Mouse (Mus musculus) adrenal gland, postnatal 25 days (tissue): ENCODE measurements around the gene Acsf2. TPM values are rescaled to one million over a fixed set of nuclear protein-coding genes. Genes with fewer than 3 reads are reported as not detected.
"Not testable (repeated sequence)": the region's sequence is repeated elsewhere in the genome, so short reads cannot be mapped to it uniquely, and the experiment has no call there.

Experiments used
- DNase-seq: peaks from one replicate; pipeline ENCODE4 v3.0.0; 2021; ENCODE audit warnings: mixed read lengths
- long read RNA-seq: library from polyadenylated mRNA; stranded (forward); transcript quantifications from one replicate; pipeline ENCODE4 v2.0.0, GENCODE M21; 2021
- total RNA-seq: library from RNA; stranded (reverse); gene quantifications from 2 replicates; pipeline ENCODE4 v1.2.3, GENCODE M21; 2021

The Acsf2 gene
- 120 and 121 TPM in 2 replicates for total RNA-seq
- long read RNA-seq, transcript Acsf2-201 (16 exons, 3,154 nt), result major isoform, 7 of 28 reads
- long read RNA-seq, partial matches to known transcripts, result 15 of 28 reads
- long read RNA-seq, other reads (novel, unspliced or antisense), result 6 of 28 reads

DNA sequence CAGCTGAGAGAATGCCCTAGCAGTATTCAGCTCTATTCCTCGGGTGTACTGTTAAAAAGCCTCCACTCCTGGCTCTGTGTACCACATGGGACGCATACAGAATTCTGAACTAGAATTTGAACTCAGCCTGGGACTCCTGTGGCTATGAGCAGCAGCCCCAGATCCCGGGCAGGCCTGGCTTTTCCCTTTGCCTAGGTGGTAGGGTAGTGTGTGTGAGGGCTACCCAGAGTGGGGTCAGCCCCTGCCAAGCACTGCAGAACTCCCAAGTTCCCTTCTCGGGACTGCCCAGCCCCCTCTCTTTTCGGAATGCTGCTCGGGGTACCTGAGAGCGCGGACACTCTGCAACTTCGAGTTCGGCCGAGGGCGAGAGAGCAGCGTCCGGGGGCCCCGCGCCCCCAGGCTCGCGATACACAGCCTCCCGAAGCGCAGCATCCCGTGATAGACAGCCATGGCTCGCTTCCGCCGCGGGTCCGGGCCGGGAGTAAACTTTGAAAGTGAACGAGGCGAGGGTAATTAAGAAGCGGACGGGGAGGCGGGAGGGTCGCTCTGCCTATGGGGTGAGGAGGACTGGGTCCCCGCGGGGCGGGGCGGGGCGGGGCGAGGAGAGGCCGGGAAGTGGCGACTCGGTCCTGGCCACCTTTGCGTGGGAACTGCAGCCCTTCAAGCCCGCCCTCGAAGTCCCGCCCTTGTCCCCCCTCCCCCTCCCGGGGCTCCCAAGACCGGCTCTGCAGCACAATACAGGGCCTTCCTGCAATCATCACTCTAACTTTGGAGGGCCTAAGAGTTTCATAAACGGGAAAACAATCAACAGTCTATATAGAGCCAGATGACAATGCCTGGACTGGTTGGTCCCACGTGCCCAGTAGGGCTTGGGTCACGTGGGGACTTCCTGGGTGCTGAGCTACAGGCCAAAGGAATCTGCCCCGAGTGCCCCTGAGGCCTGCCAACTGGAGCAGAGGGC lies at the start of gene Acsf2:
Acsf2 (minus strand) TSS at position 551 of the 961 bp plus-strand sequence.
- DNase-seq, result peak; percentile 87

DNA sequence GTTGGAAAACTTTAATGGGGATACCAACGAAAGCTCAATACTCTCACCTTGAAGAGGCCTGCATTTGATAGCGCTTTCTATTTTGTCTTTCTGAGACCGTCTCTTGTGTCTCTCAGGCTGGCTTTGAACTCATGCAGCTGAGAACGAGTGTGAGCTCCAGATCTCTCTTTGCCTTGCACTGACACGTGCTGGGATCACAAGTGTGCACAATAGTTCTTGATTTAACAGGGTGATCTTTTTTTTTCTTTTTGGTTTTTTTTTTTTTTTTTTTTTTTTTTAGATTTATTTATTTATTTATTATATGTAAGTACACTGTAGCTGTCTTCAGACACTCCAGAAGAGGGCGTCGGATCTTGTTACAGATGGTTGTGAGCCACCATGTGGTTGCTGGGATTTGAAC lies 49.6 kb upstream of the Acsf2 start:
- not testable (repeated sequence) for DNase-seq

DNA sequence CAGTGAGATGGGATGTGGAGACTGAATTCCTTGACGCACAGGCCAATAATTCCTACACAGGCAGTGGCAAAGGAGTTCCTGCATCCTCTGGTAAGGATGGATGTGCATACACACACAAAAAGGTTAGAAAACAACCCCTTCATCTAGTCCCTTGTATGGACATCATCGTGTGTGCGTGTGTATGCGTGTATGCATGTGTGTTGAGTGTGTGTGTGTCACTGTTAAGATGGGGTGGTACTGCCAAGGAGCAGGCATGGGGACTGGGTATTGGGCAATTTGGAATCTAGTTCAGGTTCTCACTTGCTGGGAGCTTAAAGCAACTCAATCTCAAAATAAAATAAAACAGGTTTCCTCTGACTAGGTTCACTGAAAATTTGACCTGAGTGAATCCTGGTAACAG lies 44.8 kb upstream of the Acsf2 start:
- DNase-seq, result no peak

DNA sequence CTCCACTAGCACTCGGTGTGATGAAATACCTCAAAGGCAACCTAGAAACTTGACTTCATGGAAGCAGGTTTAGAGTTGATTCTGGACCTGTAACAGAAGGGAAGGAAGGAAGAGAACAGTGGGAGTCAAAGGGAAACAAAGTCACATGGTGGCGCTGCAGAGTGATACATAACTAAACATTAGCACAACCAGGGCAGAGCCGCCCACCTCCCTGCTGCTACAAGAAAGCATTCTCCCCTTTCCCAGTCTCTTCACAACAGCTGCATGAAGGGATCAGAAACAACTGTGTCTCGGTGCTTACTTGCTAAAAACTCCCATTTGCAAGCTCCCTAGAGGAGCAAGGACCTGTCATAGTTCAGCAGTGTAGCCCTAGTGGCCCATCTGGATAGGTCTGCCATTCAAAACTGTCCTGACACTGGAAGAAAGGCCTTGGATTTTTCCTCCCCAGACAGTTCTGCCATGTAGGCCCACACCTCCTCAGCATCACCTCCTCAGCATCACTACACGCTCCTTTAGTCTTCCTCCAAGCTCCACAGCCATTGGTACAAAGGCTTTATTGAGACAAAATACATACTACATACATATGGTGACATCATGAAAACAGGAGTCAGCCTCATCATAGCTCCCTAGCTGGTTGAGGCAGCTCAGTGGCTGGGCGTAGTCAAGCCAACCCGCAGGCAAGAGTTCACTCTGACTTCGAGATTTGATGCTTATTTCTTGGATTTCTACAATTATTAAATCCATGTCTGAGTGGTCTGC lies 43.0 kb upstream of the Acsf2 start:
- DNase-seq, result no peak

DNA sequence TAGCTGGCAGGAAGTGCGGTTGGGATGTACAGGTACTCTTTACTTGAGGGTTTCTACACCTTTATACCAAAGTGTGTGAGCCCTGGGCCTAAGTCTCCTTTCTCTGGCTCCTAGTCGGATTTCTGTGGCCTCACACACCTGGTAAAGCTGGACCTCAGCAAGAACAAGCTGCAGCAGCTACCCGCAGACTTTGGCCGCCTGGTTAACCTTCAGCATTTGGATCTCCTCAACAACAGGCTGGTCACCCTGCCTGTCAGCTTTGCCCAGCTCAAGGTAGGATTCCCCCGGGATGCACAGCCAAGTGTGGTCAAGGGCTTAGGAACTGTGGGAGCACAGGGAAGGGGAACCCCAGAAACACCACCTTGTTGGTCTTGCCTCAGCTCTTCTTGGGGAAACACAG lies 32.8 kb upstream of the Acsf2 start:
- DNase-seq, result no peak

DNA sequence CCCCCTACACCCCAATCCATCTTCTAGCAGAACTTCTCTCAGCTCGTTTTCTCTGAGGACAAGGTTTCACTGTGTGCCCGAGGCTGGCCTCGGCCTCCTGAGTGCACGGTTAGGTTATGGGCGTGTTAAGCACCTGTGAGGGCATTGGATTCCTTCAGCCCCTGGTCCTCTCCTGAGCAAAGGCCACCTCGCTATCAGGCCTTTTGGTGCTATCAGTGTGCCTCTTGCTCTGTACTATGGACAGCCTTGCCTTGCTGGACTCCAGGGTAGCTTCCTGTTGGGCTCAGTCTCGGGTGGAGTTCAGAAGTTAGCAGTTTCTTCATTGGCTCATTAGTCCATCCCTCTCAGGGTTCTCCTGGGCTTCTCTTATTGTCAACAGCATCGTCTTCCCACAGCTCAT lies 31.3 kb upstream of the Acsf2 start:
- no peak for DNase-seq

DNA sequence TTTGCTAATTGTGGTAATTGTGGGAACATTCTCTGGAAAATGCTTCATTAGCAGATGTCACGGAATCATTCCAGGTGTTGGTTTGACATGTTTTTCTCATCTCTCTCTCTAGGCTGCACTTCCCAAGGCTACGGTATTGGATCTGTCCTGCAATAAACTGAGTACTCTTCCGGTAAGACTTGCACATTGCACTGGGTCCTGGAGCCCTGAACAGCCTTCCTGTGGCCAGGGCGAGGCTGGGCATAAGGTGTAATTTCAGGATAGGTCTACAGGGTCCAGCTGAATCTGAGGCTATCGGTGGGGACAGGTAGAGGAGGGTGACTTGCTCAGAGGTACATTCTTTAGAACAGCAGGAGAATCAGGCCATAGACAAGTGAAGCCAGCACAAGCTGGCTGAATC lies 30.3 kb upstream of the Acsf2 start:
- DNase-seq, result no peak

DNA sequence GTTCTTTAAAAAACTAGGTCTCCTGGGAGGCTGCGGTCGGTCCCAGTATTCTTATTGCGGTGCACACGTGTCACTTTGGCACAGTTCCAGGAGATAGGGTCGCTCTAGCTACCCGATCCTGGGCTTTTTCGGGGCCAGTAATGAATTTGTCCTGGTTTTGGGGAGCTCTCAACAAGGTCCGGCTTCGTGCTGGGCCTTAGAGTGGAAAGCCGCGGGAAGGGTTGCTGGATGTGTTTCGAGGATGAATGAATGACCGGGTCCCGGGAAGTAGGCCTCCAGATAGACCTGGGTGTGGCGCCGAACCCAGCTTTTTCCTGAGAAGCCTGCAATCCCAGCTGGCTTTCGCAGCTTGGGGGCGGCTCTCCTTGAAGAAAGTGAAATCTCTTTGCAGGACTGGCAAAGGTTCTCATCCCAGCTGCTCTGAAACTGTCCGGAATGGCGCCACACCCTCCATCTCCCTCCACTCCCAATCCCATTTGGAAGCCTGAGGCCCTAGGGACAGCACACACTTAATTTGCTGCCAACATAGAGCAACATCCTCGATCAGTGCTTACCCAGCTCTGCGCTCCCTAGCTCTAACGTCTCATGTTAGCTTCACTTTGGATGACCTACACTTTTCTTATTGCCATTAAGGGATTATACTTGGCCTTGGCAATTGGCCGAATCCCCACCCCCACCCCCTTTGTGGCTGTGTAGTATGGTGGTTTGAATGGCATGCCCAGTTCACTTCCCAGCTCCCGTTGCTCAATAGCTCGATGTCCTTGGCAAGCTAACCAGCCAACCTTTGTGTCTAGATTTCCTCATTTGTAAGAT lies 28.7 kb upstream of the Acsf2 start:
- DNase-seq, result peak; percentile 52

DNA sequence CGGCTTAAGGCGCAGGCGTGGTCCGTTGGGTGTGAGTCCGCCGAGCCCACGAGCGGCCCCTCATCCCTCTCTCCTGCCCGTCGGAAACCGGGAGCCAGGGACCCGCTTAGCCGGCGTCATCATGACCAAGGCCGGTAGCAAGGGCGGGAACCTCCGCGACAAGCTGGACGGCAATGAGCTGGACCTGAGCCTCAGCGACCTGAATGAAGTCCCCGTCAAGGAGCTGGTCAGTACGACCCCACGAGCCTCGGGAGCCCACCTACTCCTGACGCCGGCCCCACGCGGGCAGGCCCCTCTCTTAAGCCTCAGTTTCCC lies 28.2 kb upstream of the Acsf2 start:
- DNase-seq, result no peak

DNA sequence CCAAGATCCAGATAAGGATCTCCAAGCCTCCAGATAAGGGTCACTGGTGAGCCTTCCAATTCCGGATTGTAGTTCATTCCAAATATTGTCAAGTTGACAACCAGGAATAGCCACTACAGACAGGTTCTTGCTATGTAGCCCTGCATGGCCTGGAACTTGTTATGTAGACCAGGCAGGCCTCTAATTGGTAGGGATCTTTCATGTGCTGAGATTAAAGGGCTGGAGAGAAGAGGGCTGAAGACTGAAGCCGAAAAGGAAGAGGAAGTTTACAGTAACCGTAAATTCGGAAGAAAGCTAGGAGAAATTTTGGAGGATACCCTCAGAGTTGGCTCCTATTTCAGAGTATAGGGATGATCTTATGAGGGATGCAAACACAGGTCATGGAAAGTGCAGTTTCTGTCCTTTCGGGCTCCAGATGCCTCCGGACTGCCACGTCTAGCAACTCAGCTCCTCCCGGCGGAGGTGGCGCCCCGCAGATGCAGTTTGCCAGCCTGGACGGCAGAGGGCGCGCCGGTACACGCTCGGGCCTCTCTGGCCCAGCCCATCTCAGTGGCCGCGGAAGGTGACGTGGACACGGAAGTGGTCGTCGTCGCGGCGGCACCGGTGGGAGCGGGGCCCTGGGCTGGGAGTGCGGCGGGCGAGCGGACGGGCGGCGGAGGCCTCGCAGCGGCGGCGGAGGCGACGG lies 27.7 kb upstream of the Acsf2 start, which contains the start of gene Lrrc59:
Lrrc59 (plus strand) TSS at position 569 of the 685 bp plus-strand sequence.
- DNase-seq, result peak; percentile 96

DNA sequence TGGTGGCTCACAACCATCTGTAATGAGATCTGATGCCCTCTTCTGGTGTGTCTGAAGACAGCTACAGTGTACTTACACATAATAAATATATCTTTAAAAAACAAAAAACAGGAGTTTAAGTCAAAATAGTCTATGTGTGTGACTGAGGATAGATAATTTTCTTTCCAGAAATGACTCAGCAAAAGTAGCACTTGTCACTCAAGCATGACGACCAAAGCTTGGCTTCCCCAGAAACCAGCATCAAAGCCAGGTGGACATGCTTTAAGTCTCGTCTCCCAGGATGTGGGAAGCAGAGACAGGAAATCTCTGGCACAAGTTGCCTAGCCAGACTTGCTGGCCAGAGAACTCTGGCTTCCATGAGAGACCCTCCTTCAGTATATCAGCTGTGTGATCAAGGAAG lies 20.5 kb upstream of the Acsf2 start:
- no peak for DNase-seq

DNA sequence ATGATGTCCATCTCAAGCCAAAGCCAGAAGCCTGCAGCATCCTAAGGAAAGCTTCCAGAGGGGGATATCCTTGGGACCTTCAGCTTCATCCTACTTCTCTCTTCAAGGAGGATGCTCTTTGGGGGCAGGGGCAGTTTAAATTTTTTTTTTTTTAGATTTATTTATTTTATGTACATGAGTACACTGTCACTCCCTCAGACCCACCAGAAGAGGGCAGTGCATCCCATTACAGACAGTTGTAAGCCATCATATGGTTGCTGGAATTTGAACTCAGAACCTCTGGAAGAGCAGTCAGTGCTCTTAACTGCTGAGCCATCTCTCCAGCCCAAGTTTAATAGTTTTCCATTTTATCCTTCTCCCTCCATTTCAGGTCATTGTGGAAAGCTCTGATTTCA lies 19.8 kb upstream of the Acsf2 start:
- no peak for DNase-seq

DNA sequence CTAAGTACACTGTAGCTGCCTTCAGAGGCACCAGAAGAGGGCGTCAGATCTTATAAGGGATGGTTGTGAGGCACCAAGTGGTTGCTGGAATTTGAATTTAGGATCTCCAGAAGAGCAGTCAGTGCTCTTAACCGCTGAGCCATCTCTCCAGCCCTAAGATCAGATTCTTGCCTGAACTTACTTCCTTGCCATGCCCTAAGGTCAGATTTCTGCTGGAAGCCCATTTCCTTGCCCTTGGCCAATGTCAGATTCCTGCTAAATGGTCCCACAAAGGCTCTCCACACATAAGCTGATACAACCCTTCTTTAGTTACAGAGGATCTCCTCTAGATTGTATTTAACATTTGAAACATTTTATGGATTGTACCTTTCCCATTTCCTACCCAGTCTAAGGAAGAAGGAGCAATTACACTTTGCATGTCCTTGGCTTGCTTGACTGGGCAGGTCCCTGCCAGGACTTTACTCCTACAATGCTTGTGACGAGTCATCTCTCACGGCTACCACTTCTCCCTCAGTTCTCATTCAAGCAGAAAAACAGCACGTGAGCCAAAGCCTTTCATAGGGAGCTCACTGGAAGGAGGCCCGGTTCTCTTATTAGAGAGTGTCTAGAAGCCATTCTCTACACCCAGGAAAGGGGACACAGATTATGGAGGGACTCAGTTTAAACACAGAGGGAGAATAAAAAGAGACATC lies 19.2 kb upstream of the Acsf2 start:
- no peak for DNase-seq

DNA sequence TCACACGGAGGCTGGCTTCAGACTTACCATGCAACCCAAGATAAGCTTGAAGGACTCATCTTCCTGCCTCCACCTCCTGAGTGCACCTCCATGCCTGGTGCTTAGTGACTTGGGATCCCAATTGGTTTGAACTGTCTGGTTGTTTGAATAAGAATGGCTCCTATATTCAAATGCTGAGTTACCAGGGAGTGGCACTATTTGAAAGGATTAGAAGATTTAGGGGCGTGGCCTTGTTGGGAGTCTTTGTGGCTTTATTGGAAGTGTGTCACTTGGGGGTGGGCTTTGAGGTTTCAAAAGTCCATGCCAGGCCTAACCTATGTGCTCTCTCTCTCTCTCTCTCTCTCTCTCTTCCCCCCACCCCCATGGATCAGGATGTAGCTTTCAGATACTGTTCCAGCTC lies 16.0 kb upstream of the Acsf2 start:
- no peak for DNase-seq

DNA sequence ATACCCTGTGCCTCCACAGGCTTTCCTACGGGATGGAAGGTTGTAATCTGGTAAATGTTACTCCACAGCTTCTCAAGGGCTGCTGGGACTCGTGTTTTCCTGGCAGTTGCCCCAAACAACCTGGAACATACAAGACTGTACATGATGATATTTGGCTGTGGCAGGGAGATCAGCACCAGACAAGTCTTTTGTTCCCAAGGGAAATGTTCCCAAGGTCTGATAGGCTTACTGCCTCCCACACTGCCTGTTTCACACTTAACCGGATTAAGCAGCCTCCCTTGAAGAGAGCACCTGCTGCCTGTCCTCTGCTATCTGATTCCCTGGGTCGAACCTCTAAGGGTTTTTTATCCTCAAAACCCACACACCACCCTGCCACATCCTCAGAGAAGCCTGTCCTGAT lies 13.8 kb upstream of the Acsf2 start:
- DNase-seq, result no peak

DNA sequence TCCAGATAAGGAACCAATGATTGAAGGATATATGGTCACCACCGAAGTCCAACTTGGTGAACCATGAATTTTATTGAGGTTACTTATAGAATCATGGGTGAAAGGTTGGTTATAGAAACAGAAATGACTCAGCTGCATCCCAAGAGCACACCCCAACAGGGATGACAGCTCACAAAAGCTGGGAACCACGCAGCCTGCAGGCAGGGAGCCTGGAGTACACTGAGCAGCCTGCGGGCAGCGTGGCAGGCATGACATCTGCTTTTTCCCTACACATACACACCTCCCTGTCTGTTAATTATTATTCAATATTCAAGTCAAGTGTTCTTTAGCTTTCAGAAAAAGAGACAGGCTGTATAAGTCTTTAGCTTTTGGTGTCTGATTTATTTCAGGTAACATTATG lies 12.9 kb upstream of the Acsf2 start:
- DNase-seq, result no peak

DNA sequence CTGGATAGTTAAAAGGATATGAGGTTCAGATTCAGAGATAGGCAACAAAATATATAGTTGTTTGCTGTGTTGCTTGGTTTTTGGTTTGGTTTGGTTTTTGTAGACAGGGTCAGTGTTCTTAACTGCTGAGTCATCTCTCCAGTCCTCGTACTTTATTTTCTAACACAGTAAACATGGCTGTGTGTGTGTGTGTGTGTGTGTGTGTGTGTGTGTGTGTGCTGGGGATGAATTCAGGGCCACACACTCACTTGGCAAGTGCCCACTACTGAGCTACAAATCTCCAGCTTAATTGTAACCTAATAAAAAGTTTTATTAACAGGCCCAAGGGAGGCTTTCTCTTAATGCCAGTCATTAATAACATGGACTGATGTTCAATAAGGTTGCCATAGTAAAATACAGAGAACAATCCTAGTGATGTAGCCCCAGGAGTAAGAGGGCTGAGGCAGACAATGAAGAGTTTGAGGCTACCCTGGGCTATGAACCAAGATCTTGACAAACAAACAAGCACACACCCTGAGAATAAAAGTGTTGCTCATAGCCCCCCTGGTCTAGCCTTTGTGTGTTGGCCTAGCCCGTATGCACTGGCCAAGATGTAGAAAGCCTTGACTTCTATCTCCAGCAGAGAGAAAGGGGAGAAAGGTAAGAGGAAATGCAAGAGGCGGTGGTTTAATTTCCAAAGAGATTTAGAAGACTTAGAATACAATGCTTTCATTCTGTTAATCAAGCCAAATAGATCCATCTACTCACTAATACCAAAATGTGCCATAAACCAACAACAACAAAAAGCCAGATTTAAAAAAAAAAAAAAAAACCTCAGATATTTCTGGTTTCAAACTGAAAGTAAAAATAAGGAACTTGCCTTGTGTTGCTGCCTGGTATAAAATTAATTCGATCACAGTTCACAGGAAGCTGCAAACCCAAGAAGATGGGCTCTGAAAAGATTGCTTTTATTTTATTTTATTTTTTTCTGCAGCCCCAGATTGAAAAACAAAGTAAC lies 9.4 kb upstream of the Acsf2 start:
- DNase-seq, result peak; percentile 46

DNA sequence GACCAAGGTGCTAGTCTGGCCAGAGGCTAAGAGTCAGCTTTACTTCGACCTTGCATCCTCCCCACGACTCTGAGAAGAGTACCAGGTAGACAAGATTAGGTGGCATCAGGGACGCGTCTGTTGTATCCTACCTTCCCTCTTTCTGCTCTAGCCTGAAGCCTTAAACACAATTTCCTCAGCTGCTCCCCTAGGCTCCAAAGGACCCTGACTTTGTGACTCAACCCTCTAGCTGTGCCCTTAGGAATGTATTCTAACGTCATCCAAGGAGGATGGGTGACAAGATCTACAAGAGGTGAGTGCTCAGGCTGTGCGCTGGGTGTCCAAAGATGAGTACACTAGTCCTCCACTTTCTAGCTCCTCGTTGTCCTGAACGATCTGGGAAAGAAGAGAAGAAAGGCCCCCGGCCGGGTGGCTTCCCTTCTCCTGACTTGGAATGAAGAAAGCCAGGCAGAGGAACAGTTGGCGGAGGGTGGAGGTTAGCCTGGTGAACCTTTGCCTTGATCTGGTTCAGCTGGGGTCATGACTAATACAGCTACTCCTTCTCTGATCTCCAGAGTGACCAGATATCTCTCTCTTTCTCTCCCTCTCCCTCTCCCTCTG lies 785 bp upstream of the Acsf2 start:
- DNase-seq, result no peak

DNA sequence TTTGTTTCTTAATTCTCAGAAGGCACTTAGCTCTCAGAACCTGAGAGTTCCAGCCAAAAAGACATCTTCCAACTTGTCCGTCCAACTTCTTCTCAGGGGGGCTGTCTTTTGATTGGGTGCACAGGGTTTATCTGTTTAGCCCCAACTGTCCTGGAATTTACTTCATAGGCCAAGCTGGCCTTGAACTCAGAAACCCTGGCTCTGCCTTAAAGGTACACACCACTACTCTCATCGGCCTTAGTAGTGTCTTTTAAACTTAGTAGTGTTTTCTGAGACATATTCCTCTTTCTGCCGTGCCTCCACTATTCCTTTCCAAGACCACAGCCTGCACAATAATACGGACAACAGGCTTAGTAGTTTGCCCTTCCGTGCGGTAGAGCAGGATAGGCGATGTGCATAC lies 1.2 kb downstream of the Acsf2 start:
- no peak for DNase-seq
